Mouse (Mus musculus) embryonic fibroblast, embryonic 13.5 days (primary cell): ENCODE results near the gene Nip7. TPM values are rescaled to one million over a fixed set of nuclear protein-coding genes. Genes with fewer than 3 reads are reported as not detected.

Experiments
- H3K27ac ChIP-seq: 2 replicates; pipeline ENCODE4 v1.5.1; 2012; ENCODE audit warnings: low read length, control low read depth, inconsistent platforms; ENCODE audit not compliant: insufficient read depth
- H3K4me1 ChIP-seq: 2 replicates; pipeline ENCODE4 v1.6.1; 2011; ENCODE audit warnings: low read length; ENCODE audit not compliant: control insufficient read depth, insufficient read depth
- H3K4me3 ChIP-seq: 2 replicates; pipeline ENCODE4 v1.5.1; 2011; ENCODE audit warnings: mild to moderate bottlenecking, control low read depth, low read length; ENCODE audit not compliant: insufficient read depth
- CTCF ChIP-seq: IDR thresholded peaks from 2 replicates; pipeline ENCODE4 v1.5.1; 2011; ENCODE audit warnings: mild to moderate bottlenecking, control low read depth, low read length, moderate library complexity, borderline replicate concordance; ENCODE audit not compliant: insufficient read depth
- POLR2A ChIP-seq: IDR thresholded peaks from 2 replicates; pipeline ENCODE4 v1.6.1; 2011; ENCODE audit warnings: low read depth, mild to moderate bottlenecking, control low read depth, low read length, moderate library complexity
- polyA plus RNA-seq: library from polyadenylated mRNA; stranded (reverse); fragments of >200 nt; gene quantifications from 2 replicates; pipeline ENCODE4 v1.2.4, GENCODE M21; 2011; ENCODE audit warnings: low read depth; ENCODE audit not compliant: missing spikeins, insufficient read length

Gene Nip7
- polyA plus RNA-seq, 1 experiment: 71.2 TPM

- Histone ChIP-seq H3K4me3 (no peak within 1 kb of the TSS), H3K4me1 (no peaks in the 10 kb centered on the region), H3K27ac (no peak within 1 kb of the TSS)
- TF ChIP-seq POLR2A: no peak
- TF ChIP-seq CTCF: no peak
Measured at GRCm38 (mm10) chr8:107065511-107066496, 9.1 kb downstream of the Nip7 start, which contains the start of gene Tmed6. Gene Tmed6 (minus strand): TSS chr8:107065644.

- Histone ChIP-seq H3K4me3 (no peak overlapping the region), H3K4me1 (no peaks in the 10 kb centered on the region), H3K27ac (no peak overlapping the region)
- TF ChIP-seq POLR2A: no peak
- no peak for TF ChIP-seq CTCF
Measured at GRCm38 (mm10) chr8:107073706-107074105, 17.0 kb downstream of the Nip7 start.

GRCm38 (mm10) chr8:107074128-107074527 lies 17.5 kb downstream of the Nip7 start:
- Histone ChIP-seq H3K4me3 (no peak overlapping the region), H3K27ac (no peak overlapping the region), H3K4me1 (no peaks in the 10 kb centered on the region)
- no peak for TF ChIP-seq POLR2A
- no peak for TF ChIP-seq CTCF

- Histone ChIP-seq H3K4me1 (no peaks in the 10 kb centered on the region), H3K4me3 (no peak overlapping the region)
- TF ChIP-seq CTCF (no peak), POLR2A (no peak)
Measured at GRCm38 (mm10) chr8:107076239-107076888, 19.7 kb downstream of the Nip7 start.

GRCm38 (mm10) chr8:107085358-107085757 lies 28.7 kb downstream of the Nip7 start:
- Histone ChIP-seq H3K27ac (no peak overlapping the region), H3K4me1 (no peaks in the 10 kb centered on the region), H3K4me3 (no peak overlapping the region)
- TF ChIP-seq CTCF (peak; percentile 34; the same call in 1 of the 2 replicates), POLR2A (no peak)

More at GRCm38 (mm10) chr8:107076239-107076888, 19.7 kb downstream of the Nip7 start:
- H3K27ac ChIP-seq: no peak overlapping the region

- Histone ChIP-seq H3K27ac (no peak overlapping the region), H3K4me3 (no peak overlapping the region), H3K4me1 (no peaks in the 10 kb centered on the region)
- TF ChIP-seq CTCF (no peak), POLR2A (no peak)
Measured at GRCm38 (mm10) chr8:107086018-107086417, 29.3 kb downstream of the Nip7 start.

GRCm38 (mm10) chr8:107088526-107089063 lies 31.9 kb downstream of the Nip7 start:
- no peak overlapping the region for H3K27ac ChIP-seq
- H3K4me1 ChIP-seq: no peaks in the 10 kb centered on the region
- H3K4me3 ChIP-seq: no peak overlapping the region
- TF ChIP-seq POLR2A (no peak), CTCF (no peak)

GRCm38 (mm10) chr8:107090531-107090930 lies 33.9 kb downstream of the Nip7 start:
- Histone ChIP-seq H3K27ac (no peak overlapping the region), H3K4me1 (peaks cover 6% of the 10 kb centered on the region; the same call in 1 of the 2 replicates), H3K4me3 (no peak overlapping the region)
- TF ChIP-seq CTCF: no peak
- TF ChIP-seq POLR2A: no peak

- H3K27ac ChIP-seq: peak overlapping the region; percentile 57
- TF ChIP-seq POLR2A (no peak), CTCF (no peak)
- H3K4me1 ChIP-seq: peaks cover 6% of the 10 kb centered on the region; the same call in 1 of the 2 replicates
- H3K4me3 ChIP-seq: peak overlapping the region; percentile 99
Measured at GRCm38 (mm10) chr8:107095717-107096365, 39.2 kb downstream of the Nip7 start.
